Mouse (Mus musculus): ENCODE results near the gene Map3k7cl.

Gene Map3k7cl

GRCm38 (mm10) chr16:87635213-87635755 is 82.2 kb downstream of the Map3k7cl start:
- no peak for DNase-seq (ENCODE audit: low read depth, low spot score)

- DNase-seq (ENCODE audit: low read depth, low spot score): no peak
Observed at GRCm38 (mm10) chr16:87635841-87636240, 82.7 kb downstream of the Map3k7cl start.

- no peak for DNase-seq (ENCODE audit: low read depth, low spot score)
Observed at GRCm38 (mm10) chr16:87638098-87638497, 85.0 kb downstream of the Map3k7cl start.

- DNase-seq (ENCODE audit: low read depth, low spot score): no peak
Observed at GRCm38 (mm10) chr16:87642234-87642633, 89.1 kb downstream of the Map3k7cl start.

GRCm38 (mm10) chr16:87644111-87644770 is 91.1 kb downstream of the Map3k7cl start:
- DNase-seq (ENCODE audit: low read depth, low spot score): no peak

Measured in CD4-positive, CD25-positive, alpha-beta regulatory T cell, adult 2 months (primary cell).